25 mouse cellular contexts compared by ENCODE assay signal in the genomic region with DNA sequence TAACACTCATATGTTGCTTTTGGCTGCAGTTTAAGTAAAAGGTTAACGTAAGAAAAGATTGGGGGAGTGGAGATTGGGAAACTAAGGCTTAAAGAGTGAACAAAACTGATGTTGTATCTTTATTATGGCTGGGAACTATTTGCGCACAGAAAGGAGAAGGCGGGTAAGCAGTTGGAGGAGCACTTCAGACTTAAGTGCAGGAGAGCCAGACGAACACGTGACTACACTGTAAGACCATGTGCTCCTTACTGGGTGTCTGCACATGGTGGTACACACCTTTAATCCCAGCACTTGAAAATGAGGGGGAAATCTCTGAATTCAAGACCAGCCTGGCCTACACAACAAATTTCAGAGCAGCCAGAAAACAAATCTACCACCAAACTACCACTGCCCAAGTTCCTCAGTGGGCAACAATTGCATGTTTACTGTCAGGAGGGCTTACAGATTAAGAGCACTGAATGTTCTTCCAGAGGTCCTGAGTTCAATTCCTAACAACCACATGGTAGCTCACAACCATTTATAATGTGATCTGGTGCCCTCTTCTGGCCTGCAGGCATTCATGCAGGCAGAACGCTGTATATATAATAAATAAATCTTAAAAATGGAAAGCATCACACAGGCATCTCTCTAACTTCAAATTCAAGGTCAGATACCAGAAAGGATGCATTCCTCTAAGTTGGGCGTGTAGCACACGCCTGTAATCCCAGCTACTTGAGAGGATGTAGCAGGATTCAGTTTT. TPM values are rescaled to one million over a fixed set of nuclear protein-coding genes. Genes with fewer than 3 reads are reported as not detected.
DNase-seq lines count a peak whose midpoint lies in the region; ATAC-seq and TF ChIP-seq lines count a peak whose summit lies in the region.
"Had no signal": no experiment of that assay in that cellular context is flagged by ENCODE, and none has a peak within 500 bp of the region (broad histone marks: within the 10 kb centered on the region; RNA-seq: fewer than 3 reads in every experiment).

No protein-coding gene starts in this region.

- no peak for ATAC-seq in intestine, postnatal 0 days
- no peak for ATAC-seq in intestine, embryonic 16.5 days
- ATAC-seq: CD4-positive, CD25-positive, alpha-beta regulatory T cell, adult 4 months; forebrain, embryonic 13.5 days had no signal

- no peaks in the 10 kb centered on the region for H3K27me3 ChIP-seq in intestine, postnatal 0 days (replicated peaks; ENCODE audit: control insufficient read depth, insufficient read depth, low read length)
- no peaks in the 10 kb centered on the region for H3K27me3 ChIP-seq in intestine, embryonic 16.5 days (replicated peaks; ENCODE audit: control insufficient read depth, insufficient read depth, low read length)
- H3K27me3 ChIP-seq: forebrain, embryonic 13.5 days; kidney, embryonic 15.5 days had no signal

- peak; percentile 8 for DNase-seq in embryo, embryonic 10.5 days (ENCODE audit: low spot score)
- DNase-seq in embryo, embryonic 10 days (ENCODE audit: low spot score): no peak
- DNase-seq in lung, adult 18-20 months: peak; percentile 54 to 65
- DNase-seq in lung, postnatal 10 days: no peak
- DNase-seq in lung, postnatal 25 days (ENCODE audit: low spot score): peak; percentile 65
- DNase-seq in cerebellum, postnatal 14 days: no peak
- DNase-seq: cerebellum, adult 18-20 months; cerebellum, postnatal 36 days; layer of hippocampus, postnatal 36 days; liver; retina, postnatal 1 day had no signal

- H3K4me1 ChIP-seq in intestine, postnatal 0 days (replicated peaks; ENCODE audit: control insufficient read depth, insufficient read depth, low read length): no peaks in the 10 kb centered on the region
- peaks cover 14% of the 10 kb centered on the region for H3K4me1 ChIP-seq in intestine, embryonic 16.5 days (ENCODE audit: control insufficient read depth, insufficient read depth, low read length)

- no peak overlapping the region for H3K4me2 ChIP-seq in intestine, postnatal 0 days (replicated peaks; ENCODE audit: low read depth)
- H3K4me2 ChIP-seq in intestine, embryonic 16.5 days (ENCODE audit: low read depth, low read length): no peak overlapping the region
- H3K4me2 ChIP-seq: forebrain, embryonic 13.5 days; heart, embryonic 11.5 days; kidney, embryonic 15.5 days had no signal

- no peak overlapping the region for H3K9ac ChIP-seq in intestine, postnatal 0 days (ENCODE audit: low read depth, low read length)
- H3K9ac ChIP-seq in intestine, embryonic 16.5 days (ENCODE audit: low read depth, low read length): no peak overlapping the region
- H3K9ac ChIP-seq: forebrain, embryonic 13.5 days; kidney, embryonic 15.5 days had no signal

- 90% methylated on average over 8 of the region's 8 CpGs for WGBS in intestine, postnatal 0 days
- WGBS in intestine, embryonic 16.5 days: 88% methylated on average over 8 of the region's 8 CpGs

- H3K36me3 ChIP-seq in intestine, postnatal 0 days (ENCODE audit: control insufficient read depth, insufficient read depth): peaks cover 80% of the 10 kb centered on the region
- H3K36me3 ChIP-seq in intestine, embryonic 16.5 days (ENCODE audit: control insufficient read depth, insufficient read depth, low read length): peaks cover 50% of the 10 kb centered on the region

- H3K4me3 ChIP-seq in intestine, postnatal 0 days (ENCODE audit: low read depth, low read length): no peak overlapping the region
- no peak overlapping the region for H3K4me3 ChIP-seq in intestine, embryonic 16.5 days (ENCODE audit: low read length)
- H3K4me3 ChIP-seq: forebrain, embryonic 13.5 days; kidney, embryonic 15.5 days; midbrain, embryonic 10.5 days had no signal

- no peaks in the 10 kb centered on the region for H3K9me3 ChIP-seq in intestine, postnatal 0 days (ENCODE audit: control insufficient read depth)
- H3K9me3 ChIP-seq in intestine, embryonic 16.5 days (ENCODE audit: control insufficient read depth, low read length): no peaks in the 10 kb centered on the region
- H3K9me3 ChIP-seq: forebrain, embryonic 13.5 days; G1E; kidney, embryonic 15.5 days; midbrain, embryonic 10.5 days had no signal

- H3K27ac ChIP-seq in intestine, postnatal 0 days (ENCODE audit: low read depth, low read length): no peak overlapping the region
- H3K27ac ChIP-seq in intestine, embryonic 16.5 days (ENCODE audit: low read length): no peak overlapping the region
- H3K27ac ChIP-seq: forebrain, embryonic 13.5 days; kidney, embryonic 15.5 days; macrophage; midbrain, embryonic 10.5 days had no signal

- TF ChIP-seq CTCF in intestine, postnatal 0 days (IDR thresholded peaks at IDR 0.05; ENCODE audit: low read depth): peak; percentile 62

RNA-seq across cellular contexts. Expression of a gene that starts 5.9 kb away (rescaled TPM):
- 0.47 and 0.63 TPM in 2 replicates for polyA plus RNA-seq in intestine, postnatal 0 days (2015; fragmentation: Nextera tagmentation; extraction: Ambion mirVana)
- 1.5 and 1.7 TPM in 2 replicates for polyA plus RNA-seq in intestine, embryonic 16.5 days (2015; fragmentation: Nextera tagmentation; extraction: Ambion mirVana)

RNA-seq across cellular contexts. Expression of a gene that starts 6.3 kb away (rescaled TPM):
- polyA plus RNA-seq in intestine, postnatal 0 days (2015; fragmentation: Nextera tagmentation; extraction: Ambion mirVana): not detected in 2 replicates
- polyA plus RNA-seq in intestine, embryonic 16.5 days (2015; fragmentation: Nextera tagmentation; extraction: Ambion mirVana): not detected in 2 replicates
- polyA plus RNA-seq: CD4-positive, CD25-positive, alpha-beta regulatory T cell, adult 4 months; embryonic facial prominence, embryonic 11.5 days; forebrain, embryonic 13.5 days; G1E; gonadal fat pad, adult 2 months; heart, embryonic 11.5 days; kidney, embryonic 15.5 days; macrophage; midbrain, embryonic 10.5 days; neural tube, embryonic 11.5 days; stomach, embryonic 16.5 days; thymus, postnatal 0 days had no signal

RNA-seq across cellular contexts. Expression of a gene that starts 25.8 kb away (rescaled TPM):
- polyA plus RNA-seq in intestine, postnatal 0 days (2015; fragmentation: Nextera tagmentation; extraction: Ambion mirVana): not detected in 2 replicates
- polyA plus RNA-seq in intestine, embryonic 16.5 days (2015; fragmentation: Nextera tagmentation; extraction: Ambion mirVana): not detected in 2 replicates
- polyA plus RNA-seq: CD4-positive, CD25-positive, alpha-beta regulatory T cell, adult 4 months; embryonic facial prominence, embryonic 11.5 days; G1E; gonadal fat pad, adult 2 months; heart, embryonic 11.5 days; kidney, embryonic 15.5 days; macrophage; stomach, embryonic 16.5 days had no signal

RNA-seq across cellular contexts. Expression of a gene that starts 29.2 kb away (rescaled TPM):
- 246 and 274 TPM in 2 replicates for polyA plus RNA-seq in intestine, postnatal 0 days (2015; fragmentation: Nextera tagmentation; extraction: Ambion mirVana)
- 358 and 395 TPM in 2 replicates for polyA plus RNA-seq in intestine, embryonic 16.5 days (2015; fragmentation: Nextera tagmentation; extraction: Ambion mirVana)

RNA-seq across cellular contexts. Expression of a gene that starts 38.9 kb away (rescaled TPM):
- polyA plus RNA-seq in intestine, postnatal 0 days (2015; fragmentation: Nextera tagmentation; extraction: Ambion mirVana): 75.5 and 76.8 TPM in 2 replicates
- 82.0 and 90.2 TPM in 2 replicates for polyA plus RNA-seq in intestine, embryonic 16.5 days (2015; fragmentation: Nextera tagmentation; extraction: Ambion mirVana)

Comparison
In these comparisons a context has a peak if more than half of its experiments do, and no peak if none do; other contexts are left out.
1. DNase-seq: peak in embryo, embryonic 10.5 days (single experiment), lung, adult 18-20 months (2 of 2) and lung, postnatal 25 days (single experiment); none in embryo, embryonic 10 days (single experiment), lung, postnatal 10 days (single experiment) and cerebellum, postnatal 14 days (0 of 2).